Mouse (Mus musculus) heart, adult 2 months (tissue): ENCODE measurements around the gene Foxf1.

Experiments
- CTCF ChIP-seq: fragments of 200-600 bp; IDR thresholded peaks from 2 replicates; pipeline ENCODE4 v1.8.1; 2022; ENCODE audit warnings: antibody characterized with exemption, mild to moderate bottlenecking, moderate library complexity
- EP300 ChIP-seq: fragments of 200-500 bp; IDR thresholded peaks from 2 replicates; pipeline ENCODE4 v1.6.1; 2011; ENCODE audit warnings: low read depth, low read length, control low read depth; ENCODE audit not compliant: insufficient read depth
- POLR2A ChIP-seq: fragments of 200-500 bp; IDR thresholded peaks from 2 replicates; pipeline ENCODE4 v1.6.1; 2011; ENCODE audit warnings: mild to moderate bottlenecking, low read depth, low read length, control low read depth; ENCODE audit not compliant: insufficient read depth

DNA sequence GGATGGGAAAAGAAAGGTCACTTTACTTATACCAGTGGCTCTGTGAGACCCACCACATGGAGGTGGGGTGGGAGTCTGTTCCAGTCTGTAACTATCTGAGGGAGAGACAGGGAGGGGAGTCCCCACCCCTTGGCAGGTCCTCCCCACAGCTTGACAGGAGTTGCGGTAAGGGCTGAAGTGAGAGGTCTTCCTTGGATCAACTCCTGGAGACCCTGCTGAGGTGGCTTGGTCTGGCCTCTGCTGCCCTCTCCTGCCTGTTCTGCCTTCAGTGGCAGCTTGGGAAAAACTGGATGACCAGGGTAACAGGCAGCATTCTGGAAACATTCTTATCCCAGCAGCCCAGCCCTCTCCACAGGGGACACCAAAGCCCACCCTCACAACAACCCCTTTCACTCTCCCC is 6.5 kb downstream of the Foxf1 start:
- TF ChIP-seq EP300: no peak
- no peak for TF ChIP-seq POLR2A
- peak; percentile 37 for TF ChIP-seq CTCF
